Mouse (Mus musculus) C2C12 (cell line): ENCODE measurements around the gene Hist2h2be. TPM values are rescaled to one million over a fixed set of nuclear protein-coding genes. Genes with fewer than 3 reads are reported as not detected.
A peak's percentile ranks its signal among the peaks of the same experiment; 100 is the strongest.
"Not testable (repeated sequence)": the region's sequence is repeated elsewhere in the genome, so short reads cannot be mapped to it uniquely, and the experiment has no call there.

Source experiments
- H3K27me3 ChIP-seq: one replicate; pipeline ENCODE4 v1.6.1; 2011; ENCODE audit not compliant: control insufficient read depth, insufficient read depth, insufficient read length
- H3K36me3 ChIP-seq: one replicate; pipeline ENCODE4 v1.6.1; 2011; ENCODE audit not compliant: control insufficient read depth, insufficient read depth
- H3K4me3 ChIP-seq: one replicate; pipeline ENCODE4 v1.5.1; 2011; ENCODE audit warnings: mild to moderate bottlenecking, control low read depth; ENCODE audit not compliant: poor library complexity, insufficient read depth, severe bottlenecking
- H3K79me2 ChIP-seq: one replicate; pipeline ENCODE4 v1.6.1; 2011; ENCODE audit not compliant: control insufficient read depth, insufficient read depth
- H3K79me3 ChIP-seq: one replicate; pipeline ENCODE4 v1.6.1; 2011; ENCODE audit warnings: low read depth, control low read depth
- H3ac ChIP-seq: one replicate; pipeline ENCODE3; 2011; ENCODE audit warnings: low read depth; ENCODE audit not compliant: control insufficient read depth, insufficient read length
- CEBPB ChIP-seq: IDR thresholded peaks from one replicate; pipeline ENCODE4 v1.6.1; 2011; ENCODE audit warnings: low read depth, mild to moderate bottlenecking, control low read depth, moderate library complexity
- CTCF ChIP-seq: IDR thresholded peaks from one replicate; pipeline ENCODE4 v1.5.1; 2011; ENCODE audit not compliant: control insufficient read depth, insufficient read depth, insufficient read length
- FOSL1 ChIP-seq: IDR thresholded peaks from one replicate; pipeline ENCODE4 v1.8.0; 2011; ENCODE audit warnings: mild to moderate bottlenecking, low read length; ENCODE audit not compliant: poor library complexity, insufficient read depth, severe bottlenecking
- MAX ChIP-seq: IDR thresholded peaks from one replicate; pipeline ENCODE4 v1.6.1; 2011; ENCODE audit warnings: mild to moderate bottlenecking, control low read depth
- MYOD1 ChIP-seq: IDR thresholded peaks from one replicate; pipeline ENCODE4 v1.6.1; 2011; ENCODE audit warnings: low read depth; ENCODE audit not compliant: control insufficient read depth, insufficient read length
- MYOG ChIP-seq: IDR thresholded peaks from one replicate; pipeline ENCODE4 v1.6.1; 2011; ENCODE audit not compliant: control insufficient read depth, insufficient read length; ENCODE audit errors: extremely low read depth
- USF1 ChIP-seq: IDR thresholded peaks from one replicate; pipeline ENCODE4 v1.6.1; 2011; ENCODE audit warnings: low read depth, mild to moderate bottlenecking, control low read depth, moderate library complexity
- polyA plus RNA-seq: library from polyadenylated mRNA; unstranded; fragments of >200 nt; fragmentation: generic; extraction: Trizol; gene quantifications from one replicate; pipeline ENCODE4 v1.2.1, GENCODE M21; 2012; ENCODE audit warnings: missing spikeins

The Hist2h2be gene
- polyA plus RNA-seq, 1 experiment: 0.98 TPM

- H3K27me3 ChIP-seq: peaks cover 4% of the 10 kb centered on the region
- no peak overlapping the region for H3K4me3 ChIP-seq
- no peaks in the 10 kb centered on the region for H3K79me3 ChIP-seq
- no peak overlapping the region for H3ac ChIP-seq
- H3K36me3 ChIP-seq: no peaks in the 10 kb centered on the region
- H3K79me2 ChIP-seq: no peaks in the 10 kb centered on the region
- TF ChIP-seq MYOD1 (no peak), FOSL1 (no peak)
Measured at GRCm38 (mm10) chr3:96209242-96209641, 11.7 kb upstream of the Hist2h2be start.

GRCm38 (mm10) chr3:96219191-96219641 lies 1.7 kb upstream of the Hist2h2be start:
- TF ChIP-seq MAX (no peak), MYOG (no peak), CTCF (no peak), MYOD1 (no peak), USF1 (no peak)
- H3K79me3 ChIP-seq: no peaks in the 10 kb centered on the region
- no peaks in the 10 kb centered on the region for H3K27me3 ChIP-seq
- H3K4me3 ChIP-seq: peak overlapping the region; percentile 36
- peak overlapping the region; percentile 59 for H3ac ChIP-seq
- H3K79me2 ChIP-seq: no peaks in the 10 kb centered on the region
- no peaks in the 10 kb centered on the region for H3K36me3 ChIP-seq

GRCm38 (mm10) chr3:96219661-96220130 lies 1.2 kb upstream of the Hist2h2be start, which contains the start of the genes Bola1 and Hist2h2ab:
Gene Bola1, minus strand, starts transcription at chr3:96219709.
Gene Hist2h2ab, plus strand, starts transcription at chr3:96219865.
- Histone ChIP-seq H3K79me2 (no peaks in the 10 kb centered on the region), H3K27me3 (no peaks in the 10 kb centered on the region), H3K79me3 (no peaks in the 10 kb centered on the region), H3K4me3 (peak within 1 kb of the TSS; percentile 36), H3K36me3 (no peaks in the 10 kb centered on the region), H3ac (peak within 1 kb of the TSS; percentile 89)
- no peak for TF ChIP-seq FOSL1
- TF ChIP-seq CEBPB: no peak
- no peak for TF ChIP-seq CTCF
- TF ChIP-seq MYOG: no peak
- TF ChIP-seq MAX: no peak
- no peak for TF ChIP-seq MYOD1
- TF ChIP-seq USF1: no peak

GRCm38 (mm10) chr3:96220131-96220764 lies 671 bp upstream of the Hist2h2be start:
- H3K79me2 ChIP-seq, H3K27me3 ChIP-seq, H3K79me3 ChIP-seq, H3K36me3 ChIP-seq: not testable (repeated sequence)
- Histone ChIP-seq H3ac (peak overlapping the region; percentile 89), H3K4me3 (peak overlapping the region; percentile 36)

GRCm38 (mm10) chr3:96221640-96222038 lies 720 bp downstream of the Hist2h2be start:
- Histone ChIP-seq H3ac (peak overlapping the region; percentile 64), H3K4me3 (peak overlapping the region; percentile 12), H3K36me3 (no peaks in the 10 kb centered on the region), H3K79me2 (no peaks in the 10 kb centered on the region), H3K27me3 (no peaks in the 10 kb centered on the region), H3K79me3 (no peaks in the 10 kb centered on the region)
- TF ChIP-seq FOSL1: no peak
- no peak for TF ChIP-seq USF1
- TF ChIP-seq MYOG: no peak
- TF ChIP-seq MYOD1: no peak
- no peak for TF ChIP-seq MAX
- no peak for TF ChIP-seq CTCF
- TF ChIP-seq CEBPB: no peak

GRCm38 (mm10) chr3:96222774-96223173 lies 1.9 kb downstream of the Hist2h2be start:
- no peak for TF ChIP-seq CTCF
- no peak for TF ChIP-seq MAX
- no peak for TF ChIP-seq MYOG
- TF ChIP-seq CEBPB: no peak
- TF ChIP-seq MYOD1: no peak
- no peak for TF ChIP-seq FOSL1
- TF ChIP-seq USF1: no peak

More at GRCm38 (mm10) chr3:96222774-96223173, 1.9 kb downstream of the Hist2h2be start:
- H3K27me3 ChIP-seq: no peaks in the 10 kb centered on the region
- no peaks in the 10 kb centered on the region for H3K79me2 ChIP-seq
- H3K79me3 ChIP-seq: no peaks in the 10 kb centered on the region
- H3K4me3 ChIP-seq: no peak overlapping the region
- H3K36me3 ChIP-seq: no peaks in the 10 kb centered on the region
- H3ac ChIP-seq: no peak overlapping the region
